Mouse (Mus musculus) bone marrow, adult 2 months (tissue): Measurements from ENCODE around the gene Vim. TPM values are rescaled to one million over a fixed set of nuclear protein-coding genes. Genes with fewer than 3 reads are reported as not detected.

Experiments used
- H3K27ac ChIP-seq: fragments of 200-500 bp; 2 replicates; pipeline ENCODE4 v1.5.1; 2012; ENCODE audit warnings: low read depth, mild to moderate bottlenecking, control low read depth, inconsistent platforms, low read length; ENCODE audit not compliant: control insufficient read depth, poor library complexity, insufficient read depth
- H3K4me1 ChIP-seq: fragments of 200-500 bp; 2 replicates; pipeline ENCODE4 v1.6.1; 2011; ENCODE audit warnings: low read length; ENCODE audit not compliant: control insufficient read depth, insufficient read depth
- H3K4me3 ChIP-seq: fragments of 200-500 bp; replicated peaks from 2 replicates; pipeline ENCODE3; 2011; ENCODE audit warnings: mild to moderate bottlenecking, low read depth, low read length, control low read depth; ENCODE audit not compliant: control insufficient read depth
- CTCF ChIP-seq: fragments of 200-500 bp; IDR thresholded peaks from 2 replicates; pipeline ENCODE4 v1.5.1; 2011; ENCODE audit warnings: low read length, control low read depth; ENCODE audit not compliant: control insufficient read depth, insufficient read depth
- POLR2A ChIP-seq: fragments of 200-500 bp; IDR thresholded peaks from 2 replicates; pipeline ENCODE4 v1.6.1; 2011; ENCODE audit warnings: low read depth, mild to moderate bottlenecking, control low read depth, low read length, borderline replicate concordance; ENCODE audit not compliant: control insufficient read depth
- WGBS: fragments of 180-500 bp; shearing (Covaris S2); methylation state at CpG from one replicate; pipeline ENCODE4 v1.1.7; 2018; 5-methylcytosine and 5-hydroxymethylcytosine counted together
- polyA plus RNA-seq: library from polyadenylated mRNA; stranded (reverse); fragments of >200 nt; gene quantifications from 2 replicates; pipeline ENCODE4 v1.2.4, GENCODE M21; 2011; ENCODE audit warnings: low replicate concordance; ENCODE audit not compliant: missing spikeins, insufficient read depth, insufficient read length

The Vim gene
- polyA plus RNA-seq, 1 experiment, result 238 TPM

DNA sequence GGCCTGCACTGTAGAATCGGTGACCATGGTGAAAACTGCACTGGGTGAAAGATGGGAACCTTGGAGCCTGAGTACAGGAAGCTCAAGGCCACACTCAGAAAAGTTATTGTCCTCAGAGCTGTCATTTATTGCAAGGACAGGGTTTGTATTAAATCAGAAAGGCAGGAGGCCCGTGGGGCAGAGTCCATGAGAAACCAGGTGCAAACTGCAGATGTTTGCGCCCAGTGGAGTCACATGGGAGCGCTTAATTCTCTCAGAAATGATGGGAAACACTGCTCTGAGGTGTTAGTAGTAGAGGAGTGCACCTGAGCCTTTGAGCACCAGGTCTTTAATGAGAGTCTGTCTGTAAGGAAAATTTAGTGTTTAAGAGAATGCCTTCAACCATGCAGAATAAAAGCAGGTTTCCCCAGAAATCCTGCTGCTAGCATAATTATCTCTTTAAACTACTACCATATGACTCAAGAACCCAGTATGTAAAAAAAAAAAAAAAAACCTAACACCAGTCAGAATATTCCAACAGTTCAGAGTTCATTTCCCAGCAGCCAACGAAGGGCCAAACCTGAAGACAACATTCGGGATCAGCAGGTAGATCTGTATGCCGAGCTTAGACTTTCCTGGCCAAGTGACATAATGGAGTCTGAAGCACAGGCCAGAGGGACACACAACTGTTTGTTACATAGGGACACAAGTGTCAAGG, 56.6 kb downstream of the Vim start:
- TF ChIP-seq POLR2A (no peak), CTCF (no peak)
- no peaks in the 10 kb centered on the region for H3K4me1 ChIP-seq
- WGBS, result 76% methylated on average over 7 of the region's 7 CpGs
- no peak overlapping the region for H3K4me3 ChIP-seq
- no peak overlapping the region for H3K27ac ChIP-seq

Other genes with a start within 250 kb of the Vim start
- gene Cubn, start 82.1 kb upstream of the Vim start, polyA plus RNA-seq, result 0.30 TPM in 1 of 2 replicates, not detected in the other
- gene Trdmt1, start 29.3 kb upstream of the Vim start, polyA plus RNA-seq, result 1.2 and 3.1 TPM in 2 replicates
- gene St8sia6, start 220.1 kb downstream of the Vim start, polyA plus RNA-seq, result 0.45 TPM in 1 of 2 replicates, not detected in the other